ENCODE assay signal across 9 mouse cellular contexts in genomic region chrX:38454900-38455299, GRCm38 (mm10). TPM values are rescaled to one million over a fixed set of nuclear protein-coding genes. Genes with fewer than 3 reads are reported as not detected.
DNase-seq lines count a peak whose midpoint lies in the region; ATAC-seq and TF ChIP-seq lines count a peak whose summit lies in the region.
"Had no signal": no experiment of that assay in that cellular context is flagged by ENCODE, and none has a peak within 500 bp of the region (broad histone marks: within the 10 kb centered on the region; RNA-seq: fewer than 3 reads in every experiment).

No protein-coding gene starts in this region.

- TF ChIP-seq CTCF in layer of hippocampus, adult 2 months (conservative IDR thresholded peaks at IDR 0.05) = no peak
- no peak for TF ChIP-seq CTCF in midbrain, postnatal 0 days (IDR thresholded peaks at IDR 0.05)

- H3K9me3 ChIP-seq in embryonic facial prominence, embryonic 14.5 days (ENCODE audit: control insufficient read depth, low read length) = no peaks in the 10 kb centered on the region
- no peaks in the 10 kb centered on the region for H3K9me3 ChIP-seq in kidney, embryonic 16.5 days (ENCODE audit: low read length)
- no peaks in the 10 kb centered on the region for H3K9me3 ChIP-seq in midbrain, postnatal 0 days (ENCODE audit: low read length)

- ATAC-seq in embryonic facial prominence, embryonic 14.5 days (ENCODE audit: low read depth) = no peak
- no peak for ATAC-seq in kidney, embryonic 16.5 days (ENCODE audit: low FRiP score, low TSS enrichment)
- no peak for ATAC-seq in midbrain, postnatal 0 days (ENCODE audit: low FRiP score)
- ATAC-seq in activated CD4-positive, CD25-positive, alpha-beta regulatory T cell, adult 4 months = no peak

- H3K27ac ChIP-seq in layer of hippocampus, adult 2 months = no peak overlapping the region
- no peak overlapping the region for H3K27ac ChIP-seq in embryonic facial prominence, embryonic 14.5 days (replicated peaks; ENCODE audit: low read depth, low read length)
- H3K27ac ChIP-seq in kidney, embryonic 16.5 days (ENCODE audit: low read length) = no peak overlapping the region
- H3K27ac ChIP-seq in midbrain, postnatal 0 days (ENCODE audit: low read depth, low read length) = no peak overlapping the region

- peaks cover 21% of the 10 kb centered on the region for H3K36me3 ChIP-seq in embryonic facial prominence, embryonic 14.5 days (ENCODE audit: control insufficient read depth, insufficient read depth, low read length)
- peaks cover 11% of the 10 kb centered on the region for H3K36me3 ChIP-seq in kidney, embryonic 16.5 days (ENCODE audit: insufficient read depth, low read length)
- no peaks in the 10 kb centered on the region for H3K36me3 ChIP-seq in midbrain, postnatal 0 days (ENCODE audit: insufficient read depth, low read length)

- H3K4me1 ChIP-seq in embryonic facial prominence, embryonic 14.5 days (ENCODE audit: control insufficient read depth, insufficient read depth, low read length) = no peaks in the 10 kb centered on the region
- no peaks in the 10 kb centered on the region for H3K4me1 ChIP-seq in kidney, embryonic 16.5 days (ENCODE audit: insufficient read depth, low read length)
- no peaks in the 10 kb centered on the region for H3K4me1 ChIP-seq in midbrain, postnatal 0 days (ENCODE audit: insufficient read depth, low read length)

- H3K9ac ChIP-seq in embryonic facial prominence, embryonic 14.5 days (ENCODE audit: low read depth, low read length) = peak overlapping the region; percentile 79
- H3K9ac ChIP-seq in kidney, embryonic 16.5 days (replicated peaks; ENCODE audit: low read length) = 0 out of 2 replicates have a peak overlapping the region, but pooled peaks have one; percentile 5
- no peak overlapping the region for H3K9ac ChIP-seq in midbrain, postnatal 0 days (replicated peaks; ENCODE audit: low read length, poor library complexity, severe bottlenecking)

- peak overlapping the region; percentile 71 for H3K4me3 ChIP-seq in layer of hippocampus, adult 2 months
- peak overlapping the region; percentile 57 for H3K4me3 ChIP-seq in embryonic facial prominence, embryonic 14.5 days (ENCODE audit: low read depth, low read length)
- H3K4me3 ChIP-seq in kidney, embryonic 16.5 days (ENCODE audit: low read length) = peak overlapping the region; percentile 66
- H3K4me3 ChIP-seq in midbrain, postnatal 0 days (ENCODE audit: low read depth, low read length) = peak overlapping the region; percentile 49; the same call in 1 of the 2 replicates

- no peaks in the 10 kb centered on the region for H3K27me3 ChIP-seq in embryonic facial prominence, embryonic 14.5 days (replicated peaks; ENCODE audit: control insufficient read depth, insufficient read depth, low read length)
- H3K27me3 ChIP-seq in kidney, embryonic 16.5 days (ENCODE audit: insufficient read depth, low read length) = no peaks in the 10 kb centered on the region
- no peaks in the 10 kb centered on the region for H3K27me3 ChIP-seq in midbrain, postnatal 0 days (ENCODE audit: insufficient read depth, low read length)

- peak overlapping the region; percentile 59 for H3K4me2 ChIP-seq in embryonic facial prominence, embryonic 14.5 days (ENCODE audit: low read depth, low read length)
- H3K4me2 ChIP-seq in kidney, embryonic 16.5 days (replicated peaks; ENCODE audit: low read depth, low read length) = peak overlapping the region; percentile 54
- peak overlapping the region; percentile 57; the same call in 1 of the 2 replicates for H3K4me2 ChIP-seq in midbrain, postnatal 0 days (ENCODE audit: low read depth, low read length, poor library complexity, severe bottlenecking)

- 30% methylated on average over 2 of the region's 2 CpGs for WGBS in embryonic facial prominence, embryonic 14.5 days
- 17% methylated on average over 2 of the region's 2 CpGs for WGBS in kidney, embryonic 16.5 days
- 34% methylated on average over 2 of the region's 2 CpGs for WGBS in midbrain, postnatal 0 days

- no peak for DNase-seq in layer of hippocampus, adult 2 months (ENCODE audit: low spot score in 2 of 2)
- no peak for DNase-seq in layer of hippocampus, postnatal 25 days (ENCODE audit: extremely low spot score in 1 of 2, low spot score in 1 of 2)
- no peak for DNase-seq in embryonic facial prominence, embryonic 14.5 days (ENCODE audit: low spot score)
- DNase-seq in midbrain, postnatal 0 days (ENCODE audit: low spot score) = no peak
- DNase-seq in cerebellum, adult 18-20 months = no peak
- DNase-seq in retina, postnatal 1 day = no peak
- DNase-seq: thymus, adult 2 months had no signal

RNA-seq across cellular contexts. Expression of gene Lamp2, which starts 1.4 kb away (rescaled TPM):
- 10 to 100 TPM; 67.0 to 69.1 TPM for total RNA-seq in layer of hippocampus, adult 2 months (2021)
- 10 to 100 TPM; 69.8 to 70.9 TPM for total RNA-seq in layer of hippocampus, postnatal 25 days (2021)
- 173 and 185 TPM in 2 replicates for polyA plus RNA-seq in embryonic facial prominence, embryonic 14.5 days (2014; fragmentation: Nextera tagmentation; extraction: Ambion mirVana)
- 187 and 188 TPM in 2 replicates for polyA plus RNA-seq in kidney, embryonic 16.5 days (2015; fragmentation: Nextera tagmentation; extraction: Ambion mirVana)
- 55.5 and 66.9 TPM in 2 replicates for total RNA-seq in midbrain, postnatal 0 days (2014; rRNA removed)
- polyA plus RNA-seq in midbrain, postnatal 0 days (2015; fragmentation: Nextera tagmentation; extraction: Ambion mirVana) = 59.9 and 61.5 TPM in 2 replicates
- 10 to 100 TPM; 74.5 to 77.5 TPM for polyA plus RNA-seq in activated CD4-positive, CD25-positive, alpha-beta regulatory T cell, adult 4 months (2017; shearing (Covaris generic))
